Mouse (Mus musculus) heart, postnatal 0 days (tissue): ENCODE results near the gene Zmym2. TPM values are rescaled to one million over a fixed set of nuclear protein-coding genes. Genes with fewer than 3 reads are reported as not detected.
A peak's percentile ranks its signal among the peaks of the same experiment; 100 is the strongest.

Source experiments
- ATAC-seq: fragments of 200-750 bp; cut with Nextera tagmentation; 2 replicates; pipeline ENCODE4 v1.8.0; 2017; ENCODE audit warnings: low read depth, moderate number of reproducible peaks, moderate library complexity; ENCODE audit not compliant: insufficient read depth
- DNase-seq: peaks from one replicate; pipeline ENCODE4 v3.0.0-alpha.2; 2016; ENCODE audit warnings: low spot score
- H3K27ac ChIP-seq: fragments of 300-500 bp; sonication (generic); 2 replicates; pipeline ENCODE4 v1.5.1; 2014; ENCODE audit warnings: low read depth, mild to moderate bottlenecking
- H3K27me3 ChIP-seq: fragments of 300-500 bp; sonication (generic); 2 replicates; pipeline ENCODE4 v1.6.1; 2014; ENCODE audit warnings: low read length, mixed read lengths; ENCODE audit not compliant: control insufficient read depth, insufficient read depth
- H3K36me3 ChIP-seq: fragments of 300-500 bp; sonication (generic); replicated peaks from 2 replicates; pipeline ENCODE4 v1.6.1; 2014; ENCODE audit warnings: low read length, mixed read lengths; ENCODE audit not compliant: control insufficient read depth, insufficient read depth
- H3K4me1 ChIP-seq: fragments of 300-500 bp; sonication (generic); 2 replicates; pipeline ENCODE4 v1.6.1; 2014; ENCODE audit warnings: antibody characterized with exemption; ENCODE audit not compliant: control insufficient read depth, insufficient read depth
- H3K4me2 ChIP-seq: fragments of 300-500 bp; sonication (generic); 2 replicates; pipeline ENCODE4 v1.6.1; 2014; ENCODE audit warnings: low read depth, mild to moderate bottlenecking, low read length, moderate library complexity
- H3K4me3 ChIP-seq: fragments of 300-500 bp; sonication (generic); 2 replicates; pipeline ENCODE4 v1.5.1; 2014; ENCODE audit warnings: low read depth, low read length
- H3K9ac ChIP-seq: fragments of 300-500 bp; sonication (generic); replicated peaks from 2 replicates; pipeline ENCODE4 v1.6.1; 2014; ENCODE audit warnings: low read depth, low read length, mixed read lengths
- H3K9me3 ChIP-seq: fragments of 300-500 bp; sonication (generic); replicated peaks from 2 replicates; pipeline ENCODE4 v1.6.1; 2016; ENCODE audit warnings: low read length; ENCODE audit not compliant: control insufficient read depth
- CTCF ChIP-seq: IDR thresholded peaks from 2 replicates; pipeline ENCODE4 v1.5.1; 2016; ENCODE audit warnings: antibody characterized with exemption, control low read depth, low read depth
- EP300 ChIP-seq: IDR thresholded peaks from 2 replicates; pipeline ENCODE4 v1.6.1; 2016; ENCODE audit warnings: antibody characterized with exemption, low read depth
- WGBS: fragments of 180-500 bp; shearing (Covaris S2); extraction: QIAGEN DNeasy Blood & Tissue Kit; methylation state at CpG from one replicate; pipeline ENCODE4 v1.1.7; 2014; 5-methylcytosine and 5-hydroxymethylcytosine counted together
- polyA plus RNA-seq: library from polyadenylated mRNA; unstranded; fragments of >200 nt; fragmentation: Nextera tagmentation; extraction: Ambion mirVana; gene quantifications from 2 replicates; pipeline ENCODE4 v1.2.1, GENCODE M21; 2015
- total RNA-seq: library from RNA; depleted of rRNA; stranded (reverse); fragments of >200 nt; gene quantifications from 2 replicates; pipeline ENCODE4 v1.2.3, GENCODE M21; 2014; ENCODE audit warnings: low replicate concordance; rRNA removed

Gene Zmym2
- total and polyA plus RNA-seq, 2 experiments from 2014 or later: 16.3 to 20.8 TPM

- H3K4me3 ChIP-seq: no peak overlapping the region
- no peaks in the 10 kb centered on the region for H3K4me1 ChIP-seq
- 69% methylated on average over 2 of the region's 2 CpGs for WGBS
- no peak overlapping the region for H3K9ac ChIP-seq
- no peak overlapping the region for H3K27ac ChIP-seq
- H3K36me3 ChIP-seq: peaks cover 21% of the 10 kb centered on the region; the same call in 1 of the 2 replicates
- H3K9me3 ChIP-seq: no peaks in the 10 kb centered on the region
- DNase-seq (peak; percentile 60), ATAC-seq (peak; percentile 24; the same call in 1 of the 2 replicates)
- H3K4me2 ChIP-seq: no peak overlapping the region
- no peaks in the 10 kb centered on the region for H3K27me3 ChIP-seq
- no peak for TF ChIP-seq EP300
- TF ChIP-seq CTCF: peak; percentile 75
Observed at GRCm38 (mm10) chr14:56963969-56964734, 77.7 kb downstream of the Zmym2 start.

GRCm38 (mm10) chr14:56969653-56970052 lies 83.2 kb downstream of the Zmym2 start:
- H3K4me2 ChIP-seq: no peak overlapping the region
- no peaks in the 10 kb centered on the region for H3K4me1 ChIP-seq
- H3K36me3 ChIP-seq: no peaks in the 10 kb centered on the region
- no peak overlapping the region for H3K27ac ChIP-seq
- no peaks in the 10 kb centered on the region for H3K9me3 ChIP-seq
- no peak overlapping the region for H3K4me3 ChIP-seq
- H3K27me3 ChIP-seq: no peaks in the 10 kb centered on the region
- DNase-seq (no peak), ATAC-seq (no peak)
- no peak overlapping the region for H3K9ac ChIP-seq
- no peak for TF ChIP-seq EP300
- no peak for TF ChIP-seq CTCF
- WGBS: 77% methylated on average over 8 of the region's 8 CpGs

GRCm38 (mm10) chr14:56970160-56970559 lies 83.7 kb downstream of the Zmym2 start:
- ATAC-seq (no peak), DNase-seq (no peak)
- no peaks in the 10 kb centered on the region for H3K36me3 ChIP-seq
- H3K27me3 ChIP-seq: no peaks in the 10 kb centered on the region
- H3K4me3 ChIP-seq: no peak overlapping the region
- 53% methylated on average over 11 of the region's 11 CpGs for WGBS
- no peak overlapping the region for H3K4me2 ChIP-seq
- H3K9ac ChIP-seq: no peak overlapping the region
- H3K27ac ChIP-seq: no peak overlapping the region
- no peak for TF ChIP-seq CTCF
- H3K9me3 ChIP-seq: no peaks in the 10 kb centered on the region
- no peaks in the 10 kb centered on the region for H3K4me1 ChIP-seq

- H3K27me3 ChIP-seq: no peaks in the 10 kb centered on the region
- H3K9me3 ChIP-seq: no peaks in the 10 kb centered on the region
- H3K27ac ChIP-seq: no peak overlapping the region
- no peak overlapping the region for H3K4me3 ChIP-seq
- no peaks in the 10 kb centered on the region for H3K36me3 ChIP-seq
- whole genome bisulfite sequencing: 55% methylated on average over 8 of the region's 8 CpGs
- no peak for ATAC-seq
- no peak for TF ChIP-seq CTCF
- no peak for TF ChIP-seq EP300
- H3K4me1 ChIP-seq: no peaks in the 10 kb centered on the region
- H3K9ac ChIP-seq: no peak overlapping the region
- H3K4me2 ChIP-seq: no peak overlapping the region
- DNase-seq: no peak
Observed at GRCm38 (mm10) chr14:56978045-56978655, 91.7 kb downstream of the Zmym2 start.

- WGBS: 67% methylated on average over 4 of the region's 4 CpGs
- no peaks in the 10 kb centered on the region for H3K36me3 ChIP-seq
- no peak for TF ChIP-seq EP300
- no peak for TF ChIP-seq CTCF
- ATAC-seq (no peak), DNase-seq (no peak)
- H3K27ac ChIP-seq: no peak overlapping the region
- no peak overlapping the region for H3K9ac ChIP-seq
- no peak overlapping the region for H3K4me2 ChIP-seq
- no peak overlapping the region for H3K4me3 ChIP-seq
- H3K9me3 ChIP-seq: no peaks in the 10 kb centered on the region
- H3K27me3 ChIP-seq: no peaks in the 10 kb centered on the region
- no peaks in the 10 kb centered on the region for H3K4me1 ChIP-seq
Observed at GRCm38 (mm10) chr14:56988621-56989020, 102.2 kb downstream of the Zmym2 start.

Other genes with a start within 250 kb of the Zmym2 start
- gene Mphosph8, start 218.4 kb upstream of the Zmym2 start, total RNA-seq: 7.9 and 8.7 TPM in 2 replicates
- gene Mphosph8, start 218.4 kb upstream of the Zmym2 start, polyA plus RNA-seq: 24.9 and 26.2 TPM in 2 replicates
- 20.0 and 22.4 TPM in 2 replicates for gene Pspc1, start 108.3 kb upstream of the Zmym2 start, total RNA-seq
- 12.6 and 14.0 TPM in 2 replicates for gene Pspc1, start 108.3 kb upstream of the Zmym2 start, polyA plus RNA-seq
- 6.1 and 8.5 TPM in 2 replicates for gene Zmym5, start 74.9 kb upstream of the Zmym2 start, total RNA-seq
- gene Zmym5, start 74.9 kb upstream of the Zmym2 start, polyA plus RNA-seq: 17.3 and 18.2 TPM in 2 replicates
- gene Gja3, start 171.4 kb downstream of the Zmym2 start, total RNA-seq: 33.1 and 40.7 TPM in 2 replicates
- 53.6 and 61.0 TPM in 2 replicates for gene Gja3, start 171.4 kb downstream of the Zmym2 start, polyA plus RNA-seq
- 0.04 and 0.08 TPM in 2 replicates for gene Gjb2, start 218.0 kb downstream of the Zmym2 start, total RNA-seq
- gene Gjb2, start 218.0 kb downstream of the Zmym2 start, polyA plus RNA-seq: 0.10 TPM in 1 of 2 replicates, not detected in the other
- gene Gm4491, start 229.2 kb downstream of the Zmym2 start, total RNA-seq: not detected in 2 replicates
- not detected in 2 replicates for gene Gm4491, start 229.2 kb downstream of the Zmym2 start, polyA plus RNA-seq
- 5.0 TPM in 1 of 2 replicates, not detected in the other for gene Gjb6, start 247.0 kb downstream of the Zmym2 start, total RNA-seq
- gene Gjb6, start 247.0 kb downstream of the Zmym2 start, polyA plus RNA-seq: not detected in 2 replicates